22 mouse cellular contexts compared by ENCODE assay signal in the genomic region with DNA sequence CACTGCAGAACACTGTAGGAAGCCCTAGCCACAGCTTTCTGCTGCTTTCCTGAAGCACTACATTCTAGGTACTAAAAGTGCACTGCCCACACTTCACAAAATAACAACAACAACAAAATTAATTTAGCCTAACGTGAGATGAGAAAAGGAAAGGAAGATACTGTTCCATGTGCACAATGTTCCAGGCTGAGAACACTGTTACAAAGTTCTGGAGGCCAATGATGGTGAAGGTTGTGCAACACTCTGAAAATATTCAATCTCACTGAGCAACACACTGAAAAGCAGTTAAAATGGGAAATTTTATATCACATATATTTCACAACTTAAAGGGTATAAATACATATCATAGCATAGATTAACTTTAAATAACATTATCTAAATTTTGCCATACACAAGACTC. TPM values are rescaled to one million over a fixed set of nuclear protein-coding genes. Genes with fewer than 3 reads are reported as not detected.
DNase-seq lines count a peak whose midpoint lies in the region; ATAC-seq and TF ChIP-seq lines count a peak whose summit lies in the region.
"Had no signal": no experiment of that assay in that cellular context is flagged by ENCODE, and none has a peak within 500 bp of the region (broad histone marks: within the 10 kb centered on the region; RNA-seq: fewer than 3 reads in every experiment).

No protein-coding gene starts in this region.

- H3K27ac ChIP-seq in liver, adult 2 months (replicated peaks; ENCODE audit: insufficient read depth, low read depth, low read length): peak overlapping the region; percentile 65
- H3K27ac ChIP-seq in liver, postnatal 0 days (ENCODE audit: low read depth): no peak overlapping the region
- no peak overlapping the region for H3K27ac ChIP-seq in liver, embryonic 11.5 days (ENCODE audit: low read depth, low read length)

- H3K36me3 ChIP-seq in liver, adult 2 months (ENCODE audit: control insufficient read depth, insufficient read depth, low read length): peaks cover 7% of the 10 kb centered on the region
- H3K36me3 ChIP-seq in liver, postnatal 0 days (replicated peaks; ENCODE audit: insufficient read depth, low read length): peaks cover 15% of the 10 kb centered on the region; the same call in 1 of the 2 replicates
- peaks cover 5% of the 10 kb centered on the region for H3K36me3 ChIP-seq in liver, embryonic 11.5 days (ENCODE audit: control insufficient read depth, insufficient read depth, low read length)

- H3K4me3 ChIP-seq in liver, adult 2 months (ENCODE audit: insufficient read depth, low read depth, low read length): no peak overlapping the region
- H3K4me3 ChIP-seq in liver, postnatal 0 days (ENCODE audit: low read depth, low read length): no peak overlapping the region
- H3K4me3 ChIP-seq in liver, embryonic 11.5 days (ENCODE audit: low read depth, low read length): no peak overlapping the region

- peaks cover 4% of the 10 kb centered on the region for H3K4me1 ChIP-seq in liver, adult 2 months (ENCODE audit: control insufficient read depth, insufficient read depth, low read length)
- peaks cover 14% of the 10 kb centered on the region for H3K4me1 ChIP-seq in liver, postnatal 0 days (ENCODE audit: insufficient read depth)
- peaks cover 4% of the 10 kb centered on the region for H3K4me1 ChIP-seq in liver, embryonic 11.5 days (replicated peaks; ENCODE audit: control insufficient read depth, insufficient read depth, low read length)

- H3K79me2 ChIP-seq in liver, adult 2 months (ENCODE audit: control insufficient read depth, insufficient read depth, low read length): no peaks in the 10 kb centered on the region

- no peaks in the 10 kb centered on the region for H3K9me3 ChIP-seq in liver, postnatal 0 days (ENCODE audit: low read length)
- no peaks in the 10 kb centered on the region for H3K9me3 ChIP-seq in liver, embryonic 11.5 days (ENCODE audit: control insufficient read depth, low read length)
- H3K9me3 ChIP-seq: G1E had no signal

- no peak for TF ChIP-seq POLR2A in liver, adult 2 months (IDR thresholded peaks at IDR 0.05; ENCODE audit: extremely low read depth, insufficient read depth, low read length)

- TF ChIP-seq CTCF in liver, adult 2 months (IDR thresholded peaks at IDR 0.05; ENCODE audit: low read depth, low read length): no peak
- TF ChIP-seq CTCF in liver, postnatal 0 days (IDR thresholded peaks at IDR 0.05; ENCODE audit: low read depth): no peak

- no peaks in the 10 kb centered on the region for H3K27me3 ChIP-seq in liver, adult 2 months (ENCODE audit: control insufficient read depth, insufficient read depth, low read length)
- H3K27me3 ChIP-seq in liver, postnatal 0 days (ENCODE audit: insufficient read depth, low read length): no peaks in the 10 kb centered on the region
- no peaks in the 10 kb centered on the region for H3K27me3 ChIP-seq in liver, embryonic 11.5 days (replicated peaks; ENCODE audit: control insufficient read depth, insufficient read depth, low read length)
- H3K27me3 ChIP-seq: CH12.LX, Patski had no signal

- DNase-seq in liver, adult 2 months (ENCODE audit: extremely low read depth, low read depth, low spot score): peak; percentile 79
- no peak for DNase-seq in liver
- no peak for DNase-seq in liver, postnatal 0 days
- no peak for DNase-seq in liver, embryonic 11.5 days (ENCODE audit: low spot score)
- peak; percentile 65 for DNase-seq in adipocyte (ENCODE audit: low spot score)
- no peak for DNase-seq in spleen, postnatal 36 days (ENCODE audit: low spot score in 2 of 2)
- DNase-seq: adrenal gland, adult 2 months; adrenal gland, adult 8-10 months; adrenal gland, postnatal 10 days; adrenal gland, postnatal 14 days; adrenal gland, postnatal 25 days; adrenal gland, postnatal 36 days; B cell, adult 2 months; cerebellum, adult 11 months; cerebellum, adult 11-12 months; cerebellum, adult 18-20 months; cerebellum, adult 2 months had no signal

- H3K9ac ChIP-seq in liver, adult 2 months (ENCODE audit: low read depth, low read length): no peak overlapping the region
- H3K9ac ChIP-seq in liver, postnatal 0 days (replicated peaks): no peak overlapping the region
- no peak overlapping the region for H3K9ac ChIP-seq in liver, embryonic 11.5 days (ENCODE audit: low read depth, low read length)

- ATAC-seq in liver, postnatal 0 days: no peak
- ATAC-seq in liver, embryonic 11.5 days (replicated peaks; ENCODE audit: low FRiP score): no peak
- ATAC-seq: activated CD4-positive, CD25-positive, alpha-beta regulatory T cell, adult 4 months; CD4-positive, CD25-positive, alpha-beta regulatory T cell, adult 4 months; Patski had no signal

- 20% methylated on average over 1 of the region's 1 CpGs for WGBS in liver, adult 2 months
- WGBS in liver, postnatal 0 days (ENCODE audit: insufficient replicate concordance): 60% methylated on average over 1 of the region's 1 CpGs
- WGBS in liver, embryonic 11.5 days: 98% methylated on average over 1 of the region's 1 CpGs

- H3K4me2 ChIP-seq in liver, postnatal 0 days (ENCODE audit: low read depth, low read length): no peak overlapping the region
- H3K4me2 ChIP-seq in liver, embryonic 11.5 days: no peak overlapping the region

- 0 out of 2 replicates have a peak, but pooled peaks have one; percentile 10 for TF ChIP-seq EP300 in liver, postnatal 0 days (IDR thresholded peaks at IDR 0.05; ENCODE audit: low read depth)

RNA-seq across cellular contexts. Expression of a gene that starts 58.2 kb away (rescaled TPM):
- 23.7 and 24.8 TPM in 2 replicates for total RNA-seq in liver, adult 2 months (2014; rRNA removed)
- polyA plus RNA-seq in liver, adult 2 months (2012; rRNA removed): 12.2 and 21.5 TPM in 2 replicates
- 87.7 and 87.9 TPM in 2 replicates for polyA plus RNA-seq in liver, postnatal 0 days (2015; fragmentation: Nextera tagmentation; extraction: Ambion mirVana)
- polyA plus RNA-seq in liver, embryonic 11.5 days (2014; fragmentation: Nextera tagmentation; extraction: Ambion mirVana): 106 and 108 TPM in 2 replicates

Comparison
In these comparisons a context has a peak if more than half of its experiments do, and no peak if none do; other contexts are left out.
1. DNase-seq: peak in liver, adult 2 months (single experiment) and adipocyte (single experiment); none in liver (single experiment), liver, postnatal 0 days (single experiment), liver, embryonic 11.5 days (single experiment) and spleen, postnatal 36 days (0 of 2).